14 mouse cellular contexts compared by ENCODE assay signal in the genomic region with DNA sequence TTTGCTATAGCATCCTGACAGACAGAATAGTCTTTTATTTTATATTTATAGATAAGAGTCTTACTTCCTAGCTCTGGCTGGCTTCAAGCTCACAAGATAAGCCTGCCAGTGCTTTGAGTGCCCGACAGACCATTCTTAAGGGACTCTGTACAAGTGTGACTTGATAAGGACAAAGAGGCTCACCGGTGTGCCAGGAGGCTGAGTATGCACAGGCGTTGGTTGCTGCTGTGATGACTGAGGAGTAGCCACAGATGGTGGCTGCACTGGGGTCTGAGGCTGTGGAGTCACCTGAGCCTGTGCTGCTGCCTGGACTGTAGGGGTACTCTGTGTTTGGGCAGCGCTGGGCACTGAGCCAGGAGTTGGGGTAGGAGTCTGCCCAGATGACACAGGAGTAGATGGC. TPM values are rescaled to one million over a fixed set of nuclear protein-coding genes. Genes with fewer than 3 reads are reported as not detected.
DNase-seq lines count a peak whose midpoint lies in the region; ATAC-seq and TF ChIP-seq lines count a peak whose summit lies in the region.
"Had no signal": no experiment of that assay in that cellular context is flagged by ENCODE, and none has a peak within 500 bp of the region (broad histone marks: within the 10 kb centered on the region; RNA-seq: fewer than 3 reads in every experiment).

No protein-coding gene starts in this region.

- no peak for TF ChIP-seq CTCF in heart, adult 2 months (IDR thresholded peaks at IDR 0.05)

- no peaks in the 10 kb centered on the region; the same call in 1 of the 2 replicates for H3K4me1 ChIP-seq in heart, adult 2 months (ENCODE audit: control insufficient read depth, insufficient read depth, low read length)
- H3K4me1 ChIP-seq: embryonic facial prominence, embryonic 15.5 days; midbrain, embryonic 15.5 days had no signal

- 0 out of 2 replicates have a peak, but pooled peaks cover 3% of the 10 kb centered on the region for H3K79me2 ChIP-seq in heart, adult 2 months (replicated peaks; ENCODE audit: control insufficient read depth, insufficient read depth, low read length)

- TF ChIP-seq EP300 in heart, adult 2 months (IDR thresholded peaks at IDR 0.05; ENCODE audit: insufficient read depth, low read depth, low read length): no peak

- H3K4me3 ChIP-seq in heart, adult 2 months: no peak overlapping the region
- H3K4me3 ChIP-seq: embryonic facial prominence, embryonic 15.5 days; midbrain, embryonic 15.5 days had no signal

- H3K36me3 ChIP-seq in heart, adult 2 months (ENCODE audit: control insufficient read depth, insufficient read depth, low read length): peaks cover 3% of the 10 kb centered on the region

- DNase-seq in heart, adult 2 months: peak; percentile 19 to 31
- no peak for DNase-seq in heart, postnatal 36 days
- DNase-seq in right cerebral cortex, postnatal 14 days: peak; percentile 9
- no peak for DNase-seq in right cerebral cortex, postnatal 25 days
- DNase-seq in heart, postnatal 10 days: peak; percentile 20 to 21
- no peak for DNase-seq in embryo, embryonic 11 days
- DNase-seq in kidney, adult 11 months: no peak
- DNase-seq: layer of hippocampus, postnatal 36 days; lung, embryonic 14.5 days; spleen, adult 18-20 months had no signal

- intact Hi-C loops in heart, adult 2 months (cut with DNase I): no loop called here
- intact Hi-C loops in heart, postnatal 36 days (cut with DNase I): no loop called here
- intact Hi-C loops in heart, postnatal 10 days (cut with DNase I): no loop called here

- 37% methylated on average over 4 of the region's 4 CpGs for WGBS in heart, adult 2 months

- no peak overlapping the region for H3K27ac ChIP-seq in heart, adult 2 months
- H3K27ac ChIP-seq: embryonic facial prominence, embryonic 15.5 days; midbrain, embryonic 15.5 days had no signal

- no peaks in the 10 kb centered on the region for H3K27me3 ChIP-seq in heart, adult 2 months (ENCODE audit: control insufficient read depth, insufficient read depth, low read length)
- H3K27me3 ChIP-seq: embryonic facial prominence, embryonic 15.5 days; midbrain, embryonic 15.5 days had no signal

- no peak overlapping the region for H3K9ac ChIP-seq in heart, adult 2 months (ENCODE audit: low read depth, low read length)
- H3K9ac ChIP-seq: embryonic facial prominence, embryonic 15.5 days; lung, embryonic 14.5 days; midbrain, embryonic 15.5 days had no signal

- TF ChIP-seq POLR2A in heart, adult 2 months (IDR thresholded peaks at IDR 0.05; ENCODE audit: insufficient read depth, low read depth, low read length): no peak

- 0 out of 2 replicates have a peak, but pooled peaks have one; percentile 27 for ATAC-seq in monocyte, adult 5-6 weeks (replicated peaks; ENCODE audit: insufficient number of reproducible peaks, low FRiP score, low TSS enrichment, poor library complexity, severe bottlenecking)
- ATAC-seq: inflammation-experienced regulatory T-cells, adult 6 months; midbrain, embryonic 15.5 days had no signal

RNA-seq across cellular contexts. Expression of gene Trap1, which starts 39.4 kb away (rescaled TPM):
- 100 to 1,000 TPM; 138 to 154 TPM for total RNA-seq in heart, adult 2 months (2021)
- polyA plus RNA-seq in heart, adult 2 months (2012; rRNA removed): 124 and 167 TPM in 2 replicates
- 100 to 1,000 TPM; 155 TPM for total RNA-seq in heart, postnatal 36 days (2021)
- 100 to 1,000 TPM; 154 to 164 TPM for total RNA-seq in heart, postnatal 10 days (2021)
- 29.8 to 50.5 TPM (median 41.3 TPM) in 3 replicates for total RNA-seq in monocyte, adult 5-6 weeks (2017)

Comparison
In these comparisons a context has a peak if more than half of its experiments do, and no peak if none do; other contexts are left out.
1. DNase-seq: peak in heart, adult 2 months (2 of 2), right cerebral cortex, postnatal 14 days (single experiment) and heart, postnatal 10 days (2 of 2); none in heart, postnatal 36 days (0 of 2), right cerebral cortex, postnatal 25 days (single experiment), embryo, embryonic 11 days (single experiment) and kidney, adult 11 months (single experiment).